Mouse (Mus musculus) limb, embryonic 10.5 days (tissue): ENCODE measurements around the gene C1qa. TPM values are rescaled to one million over a fixed set of nuclear protein-coding genes. Genes with fewer than 3 reads are reported as not detected.

Experiments used
- DNase-seq: peaks from one replicate; pipeline ENCODE4 v3.0.0-alpha.2; 2017; ENCODE audit warnings: low spot score
- H3K27ac ChIP-seq: fragments of 300-500 bp; sonication (generic); 2 replicates; pipeline ENCODE4 v1.5.1; 2016; ENCODE audit warnings: mild to moderate bottlenecking
- H3K27me3 ChIP-seq: fragments of 300-500 bp; sonication (generic); 2 replicates; pipeline ENCODE4 v1.6.1; 2016; ENCODE audit warnings: low read depth, mild to moderate bottlenecking; ENCODE audit not compliant: poor library complexity, severe bottlenecking
- H3K36me3 ChIP-seq: fragments of 300-500 bp; sonication (generic); 2 replicates; pipeline ENCODE4 v1.6.1; 2016; ENCODE audit warnings: mild to moderate bottlenecking, moderate library complexity
- H3K4me1 ChIP-seq: fragments of 300-500 bp; sonication (generic); 2 replicates; pipeline ENCODE4 v1.6.1; 2016
- H3K4me3 ChIP-seq: fragments of 300-500 bp; sonication (generic); 2 replicates; pipeline ENCODE4 v1.5.1; 2016; ENCODE audit warnings: mild to moderate bottlenecking, moderate library complexity
- H3K9me3 ChIP-seq: fragments of 300-500 bp; sonication (generic); replicated peaks from 2 replicates; pipeline ENCODE4 v1.6.1; 2016; ENCODE audit warnings: mild to moderate bottlenecking
- WGBS: fragments of 180-500 bp; shearing (Covaris S2); methylation state at CpG from one replicate; pipeline ENCODE4 v1.1.7; 2016; 5-methylcytosine and 5-hydroxymethylcytosine counted together
- polyA plus RNA-seq: library from polyadenylated mRNA; unstranded; fragments of >200 nt; fragmentation: Nextera tagmentation; extraction: Ambion mirVana; gene quantifications from 2 replicates; pipeline ENCODE4 v1.2.1, GENCODE M21; 2016

Gene C1qa
- polyA plus RNA-seq: 2.4 and 3.8 TPM in 2 replicates

DNA sequence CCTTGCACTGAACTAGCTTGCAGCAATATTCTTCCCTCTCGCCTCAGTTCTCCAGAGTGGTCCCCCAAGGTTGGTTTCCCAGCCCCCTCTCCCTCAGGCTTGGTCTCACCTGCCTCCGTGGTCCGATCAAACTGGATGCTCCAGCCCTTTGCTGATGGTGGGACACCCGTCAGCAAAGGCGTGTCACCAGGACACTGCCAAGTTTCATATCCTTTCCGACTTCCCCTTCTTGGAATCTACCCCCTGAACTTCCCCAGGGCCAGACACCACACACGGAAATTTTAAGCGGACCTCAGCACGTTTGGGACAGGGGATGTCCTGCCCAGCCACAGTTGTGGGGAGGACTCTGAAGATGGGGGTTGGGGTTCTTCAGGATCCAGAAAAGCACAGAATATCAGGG, at the start of gene C1qa:
C1qa (minus strand) TSS at position 167 of the 400 bp plus-strand sequence.
- no peaks in the 10 kb centered on the region for H3K9me3 ChIP-seq
- peaks cover 8% of the 10 kb centered on the region for H3K4me1 ChIP-seq
- no peak for DNase-seq
- no peak within 1 kb of the TSS for H3K4me3 ChIP-seq
- H3K27me3 ChIP-seq: peaks cover 72% of the 10 kb centered on the region
- no peak within 1 kb of the TSS for H3K27ac ChIP-seq
- no peaks in the 10 kb centered on the region for H3K36me3 ChIP-seq
- WGBS: 79% methylated on average over 9 of the region's 9 CpGs

DNA sequence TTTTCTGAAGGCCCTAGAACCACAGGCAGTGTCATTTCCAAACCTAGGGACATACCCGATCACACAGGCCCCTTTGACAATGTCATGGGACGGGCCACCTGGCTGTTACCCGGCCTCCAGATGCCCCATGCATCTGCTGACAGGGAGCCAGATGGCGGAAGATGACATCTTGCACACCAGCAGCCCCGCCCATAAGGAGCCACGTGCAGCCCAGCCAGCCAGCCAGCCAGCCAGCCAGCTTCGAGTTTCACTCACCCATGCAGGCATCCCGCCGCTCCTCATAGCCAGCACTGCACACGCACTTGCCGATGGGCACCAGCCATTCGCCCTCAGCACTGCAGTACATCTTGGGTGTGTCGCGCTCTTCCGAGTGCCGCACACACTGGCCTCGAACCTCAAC, 46.8 kb upstream of the C1qa start:
- peak; percentile 57 for DNase-seq
- Histone ChIP-seq H3K4me1 (peaks cover 49% of the 10 kb centered on the region), H3K9me3 (no peaks in the 10 kb centered on the region), H3K4me3 (no peak overlapping the region), H3K27me3 (peaks cover 85% of the 10 kb centered on the region), H3K36me3 (no peaks in the 10 kb centered on the region), H3K27ac (no peak overlapping the region)
- WGBS: 64% methylated on average over 17 of the region's 17 CpGs

DNA sequence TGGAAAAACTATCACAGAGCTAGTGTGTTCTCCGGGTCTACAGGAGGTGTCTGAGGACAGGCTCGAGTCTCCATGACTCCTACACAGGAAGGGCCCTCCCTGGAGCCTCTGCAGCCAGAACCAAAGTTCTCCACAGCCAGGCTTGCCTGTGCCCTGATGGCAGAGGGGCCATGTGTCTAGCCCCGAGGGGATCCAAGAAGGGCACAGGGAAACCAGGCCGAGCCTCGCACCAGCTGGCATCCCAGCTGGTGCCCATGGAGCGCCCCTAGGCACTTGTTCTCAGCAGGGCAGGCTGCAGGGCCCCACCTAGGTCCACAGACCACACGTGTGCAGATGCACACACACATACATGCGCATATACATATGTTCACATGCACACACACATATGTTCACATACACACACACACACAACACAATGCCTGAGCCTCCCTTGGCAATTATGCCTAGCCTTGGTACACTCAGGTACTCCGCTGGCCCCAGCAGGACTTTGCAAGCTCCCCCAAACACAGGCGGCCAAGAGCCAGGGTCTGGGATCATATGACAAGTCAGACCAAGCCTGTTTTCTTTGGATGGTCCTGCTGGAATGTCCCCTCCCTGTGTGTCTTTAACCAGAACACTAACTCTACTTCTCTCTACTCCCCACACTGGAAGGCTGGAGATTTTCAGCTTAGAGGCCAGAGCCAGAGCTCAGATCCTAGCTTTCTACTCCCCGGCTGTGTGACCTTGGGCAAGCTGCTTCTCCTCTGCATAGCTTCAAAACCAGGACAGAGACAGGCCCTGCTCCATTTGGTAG, 46.2 kb upstream of the C1qa start:
- Histone ChIP-seq H3K27ac (peak overlapping the region; percentile 11; the same call in 1 of the 2 replicates), H3K27me3 (peaks cover 80% of the 10 kb centered on the region), H3K9me3 (no peaks in the 10 kb centered on the region), H3K4me3 (no peak overlapping the region), H3K4me1 (peaks cover 43% of the 10 kb centered on the region), H3K36me3 (no peaks in the 10 kb centered on the region)
- DNase-seq: no peak
- WGBS: 81% methylated on average over 11 of the region's 11 CpGs

DNA sequence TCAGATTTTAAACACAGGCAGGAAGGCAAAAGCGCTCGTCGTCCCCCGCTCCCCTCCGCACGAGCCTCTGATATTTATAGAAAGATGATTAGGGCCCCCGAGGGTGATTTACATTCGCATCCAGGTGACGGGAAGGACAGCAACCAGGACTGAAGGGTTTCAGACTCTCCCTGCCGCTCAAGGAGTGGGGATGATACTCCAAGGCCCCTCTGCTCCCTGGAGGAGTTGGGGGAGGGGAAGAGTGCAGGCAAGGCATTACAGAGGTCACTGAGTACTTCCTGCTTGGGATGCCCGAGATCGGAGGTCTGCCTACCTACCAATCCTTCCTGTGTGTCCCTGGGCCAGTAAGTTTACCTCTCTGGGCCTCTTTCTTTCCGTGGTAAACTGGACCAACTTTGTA, 44.6 kb upstream of the C1qa start:
- no peaks in the 10 kb centered on the region for H3K9me3 ChIP-seq
- no peak overlapping the region for H3K27ac ChIP-seq
- H3K4me3 ChIP-seq: no peak overlapping the region
- H3K36me3 ChIP-seq: no peaks in the 10 kb centered on the region
- peaks cover 30% of the 10 kb centered on the region for H3K4me1 ChIP-seq
- H3K27me3 ChIP-seq: peaks cover 78% of the 10 kb centered on the region
- no peak for DNase-seq
- 19% methylated on average over 13 of the region's 13 CpGs for WGBS

DNA sequence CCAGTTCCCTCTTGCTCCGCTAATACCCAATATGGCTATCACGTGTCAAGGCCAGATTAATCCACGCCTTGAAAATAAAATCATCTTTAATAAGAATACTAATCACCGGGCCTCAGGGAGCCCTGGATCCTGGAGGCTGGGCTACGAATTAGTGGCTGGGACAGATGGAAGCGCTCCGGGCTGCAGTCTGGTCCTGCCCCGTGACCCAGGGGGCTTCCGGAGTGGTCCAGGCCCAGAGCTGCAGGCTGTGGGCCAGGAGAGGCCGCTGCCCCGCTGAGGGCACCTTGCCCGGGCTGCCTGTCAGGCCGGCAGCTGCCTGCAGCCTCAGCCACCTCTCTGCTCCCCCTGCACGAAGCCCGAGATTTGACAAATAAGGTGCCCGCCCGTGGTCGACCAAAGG, 44.2 kb upstream of the C1qa start:
- Histone ChIP-seq H3K27ac (no peak overlapping the region), H3K36me3 (no peaks in the 10 kb centered on the region), H3K27me3 (peaks cover 79% of the 10 kb centered on the region), H3K4me3 (no peak overlapping the region), H3K9me3 (no peaks in the 10 kb centered on the region), H3K4me1 (peaks cover 30% of the 10 kb centered on the region)
- 26% methylated on average over 18 of the region's 18 CpGs for WGBS
- no peak for DNase-seq

DNA sequence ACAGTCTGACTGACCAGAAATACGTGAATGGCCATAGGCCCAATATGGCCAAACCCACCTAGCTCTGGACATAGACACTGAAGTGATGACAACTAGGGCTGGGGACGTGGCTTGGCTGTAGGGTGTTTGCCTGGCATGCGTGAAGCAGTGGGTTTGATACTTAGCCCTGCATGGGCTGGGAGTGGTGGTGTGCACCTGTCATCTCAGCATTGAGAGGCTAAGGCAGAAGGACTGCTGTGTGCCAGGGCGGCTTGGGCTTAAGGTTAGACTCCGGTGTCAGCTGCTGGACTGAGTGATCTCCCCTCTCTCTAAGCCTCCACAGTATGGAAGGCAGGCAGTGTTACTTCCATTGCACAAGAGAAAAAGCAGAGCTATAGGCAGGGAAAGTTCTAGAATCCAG, 39.3 kb upstream of the C1qa start:
- Histone ChIP-seq H3K27me3 (peaks cover 54% of the 10 kb centered on the region), H3K4me1 (peaks cover 19% of the 10 kb centered on the region), H3K36me3 (no peaks in the 10 kb centered on the region), H3K4me3 (no peak overlapping the region), H3K27ac (no peak overlapping the region), H3K9me3 (no peaks in the 10 kb centered on the region)
- 83% methylated on average over 5 of the region's 5 CpGs for WGBS
- no peak for DNase-seq

DNA sequence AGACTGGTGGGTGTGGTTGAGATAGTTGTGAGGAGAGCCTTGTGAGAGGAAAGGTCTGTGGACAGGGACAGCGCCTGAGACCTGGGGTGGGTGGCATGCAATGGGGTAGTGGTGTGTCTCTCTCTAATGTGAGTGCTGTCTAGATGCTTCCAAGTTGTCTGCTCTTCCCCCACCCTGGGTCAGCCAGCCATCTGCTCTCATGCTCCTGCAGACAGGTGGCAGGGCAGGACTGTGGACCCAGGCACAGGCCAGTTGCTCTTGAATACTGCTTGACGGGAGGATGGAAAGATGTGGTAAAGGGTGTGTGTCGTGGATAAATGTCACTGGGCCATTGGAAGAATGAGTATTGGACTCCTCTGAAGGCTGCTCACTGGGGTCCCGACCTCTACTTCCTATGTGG, 38.7 kb upstream of the C1qa start:
- 76% methylated on average over 4 of the region's 4 CpGs for WGBS
- peaks cover 51% of the 10 kb centered on the region for H3K27me3 ChIP-seq
- H3K4me3 ChIP-seq: no peak overlapping the region
- no peak overlapping the region for H3K27ac ChIP-seq
- no peaks in the 10 kb centered on the region for H3K9me3 ChIP-seq
- no peaks in the 10 kb centered on the region for H3K36me3 ChIP-seq
- no peak for DNase-seq
- H3K4me1 ChIP-seq: peaks cover 13% of the 10 kb centered on the region

DNA sequence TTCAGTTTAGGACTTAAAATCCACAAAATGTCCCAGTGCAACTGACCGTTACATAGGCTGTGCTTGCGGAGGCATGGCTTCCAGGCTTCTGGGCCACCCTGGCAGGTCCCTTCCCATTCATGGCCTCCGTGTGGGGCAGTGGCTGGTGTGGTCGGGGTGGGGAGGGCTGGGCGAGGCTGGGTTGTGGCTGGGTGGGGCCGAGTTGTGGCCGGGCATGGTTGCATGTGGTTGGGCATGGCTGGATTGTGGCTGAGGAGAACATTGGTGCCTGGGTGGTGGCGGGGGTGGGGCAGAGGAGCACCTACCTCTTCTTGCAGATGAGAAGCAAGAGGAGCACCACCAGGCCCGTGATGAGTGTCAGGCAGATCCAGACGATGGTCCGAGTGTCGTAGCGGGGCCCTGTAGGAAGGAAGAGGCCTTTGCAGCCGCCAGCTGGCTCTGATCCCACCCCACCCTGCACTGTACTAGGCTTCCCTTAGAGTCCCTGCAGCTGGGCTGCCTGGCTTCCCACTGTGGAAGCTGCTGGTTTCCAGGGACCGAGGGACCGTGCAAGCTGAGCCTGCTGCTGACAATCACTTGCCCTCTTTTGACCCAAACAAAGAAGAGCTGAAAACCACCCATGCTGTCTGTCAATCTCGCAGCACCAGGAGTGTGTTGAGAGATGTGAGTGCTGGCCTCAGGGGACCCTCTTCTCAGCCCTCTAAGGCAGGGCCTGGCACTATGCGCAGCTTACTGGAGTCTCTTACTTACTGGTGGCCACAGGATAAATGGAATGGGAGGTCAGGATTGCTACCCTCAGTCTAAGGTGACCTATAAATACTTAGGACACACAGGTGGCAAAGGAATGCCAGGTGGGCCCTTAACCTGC, 36.4 kb upstream of the C1qa start:
- no peaks in the 10 kb centered on the region for H3K9me3 ChIP-seq
- no peak overlapping the region for H3K4me3 ChIP-seq
- peaks cover 18% of the 10 kb centered on the region for H3K4me1 ChIP-seq
- WGBS: 67% methylated on average over 18 of the region's 18 CpGs
- DNase-seq: no peak
- H3K27me3 ChIP-seq: peaks cover 50% of the 10 kb centered on the region
- no peak overlapping the region for H3K27ac ChIP-seq
- no peaks in the 10 kb centered on the region for H3K36me3 ChIP-seq

DNA sequence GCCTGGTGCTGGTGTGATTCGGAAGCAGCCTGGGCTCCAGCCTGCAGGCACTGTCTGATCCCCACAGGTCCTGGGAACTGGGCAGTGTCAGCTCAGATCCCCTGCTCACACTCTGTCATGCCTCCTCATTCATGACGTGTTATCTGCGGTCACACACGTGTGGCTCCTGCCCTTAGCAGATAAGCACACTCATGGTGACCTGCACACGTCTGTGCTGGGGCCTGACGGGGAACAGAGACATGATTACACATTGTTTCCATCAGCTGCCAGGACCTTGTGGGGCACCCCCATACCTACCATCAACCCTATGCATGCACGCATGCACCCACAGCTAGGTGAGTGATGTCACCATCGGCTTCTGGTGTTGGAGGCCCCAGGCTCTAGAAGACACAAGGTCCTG, 31.9 kb upstream of the C1qa start:
- peaks cover 55% of the 10 kb centered on the region for H3K27me3 ChIP-seq
- WGBS: 87% methylated on average over 8 of the region's 8 CpGs
- no peak overlapping the region for H3K4me3 ChIP-seq
- H3K4me1 ChIP-seq: peaks cover 14% of the 10 kb centered on the region; the same call in 1 of the 2 replicates
- no peak overlapping the region for H3K27ac ChIP-seq
- no peaks in the 10 kb centered on the region for H3K36me3 ChIP-seq
- no peak for DNase-seq
- no peaks in the 10 kb centered on the region for H3K9me3 ChIP-seq

DNA sequence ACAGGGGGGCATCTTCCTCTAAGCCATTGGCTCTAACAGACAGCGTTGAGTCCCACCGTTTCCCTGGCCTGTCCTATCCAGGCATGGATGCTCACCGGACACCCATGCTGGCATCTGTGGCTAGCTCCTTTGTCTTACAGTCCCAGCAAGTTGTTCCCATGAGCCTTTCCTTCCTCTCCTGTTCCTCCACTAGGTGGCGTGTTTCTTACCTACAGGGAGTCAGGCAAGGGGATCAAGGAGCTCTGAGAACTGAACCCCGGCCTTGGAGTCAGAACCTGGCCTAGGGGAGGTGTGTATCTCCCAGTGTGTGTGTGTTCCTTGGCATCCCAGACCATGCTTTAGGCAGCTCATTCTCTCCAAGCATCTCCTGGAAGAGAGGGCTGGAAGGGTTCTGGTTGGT, 30.3 kb upstream of the C1qa start:
- Histone ChIP-seq H3K27ac (no peak overlapping the region), H3K4me3 (no peak overlapping the region), H3K4me1 (peaks cover 6% of the 10 kb centered on the region; the same call in 1 of the 2 replicates), H3K36me3 (no peaks in the 10 kb centered on the region), H3K9me3 (no peaks in the 10 kb centered on the region), H3K27me3 (peaks cover 57% of the 10 kb centered on the region)
- 12% methylated on average over 5 of the region's 5 CpGs for WGBS
- DNase-seq: peak; percentile 51

DNA sequence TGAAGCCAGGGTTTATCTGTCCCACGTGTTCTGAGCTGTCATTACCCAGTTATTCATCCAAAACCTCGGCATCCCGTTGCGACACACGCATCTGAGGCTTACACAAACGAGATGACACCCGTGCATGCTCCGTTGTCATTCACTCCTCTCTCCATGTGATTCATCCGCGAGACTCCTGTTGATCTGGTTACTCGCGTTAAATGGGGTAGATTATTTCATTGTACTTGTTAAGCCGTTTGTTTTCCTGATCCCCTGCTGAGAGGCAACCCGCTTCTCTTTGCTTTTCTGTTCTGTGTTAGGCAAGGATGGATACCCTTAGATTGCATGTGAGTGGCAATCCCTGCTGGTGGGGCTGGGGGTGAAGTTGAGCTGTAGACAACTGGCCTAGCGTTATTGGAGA, 27.2 kb upstream of the C1qa start:
- Histone ChIP-seq H3K36me3 (no peaks in the 10 kb centered on the region), H3K9me3 (no peaks in the 10 kb centered on the region), H3K27ac (no peak overlapping the region), H3K27me3 (peaks cover 43% of the 10 kb centered on the region), H3K4me1 (no peaks in the 10 kb centered on the region), H3K4me3 (no peak overlapping the region)
- WGBS: 23% methylated on average over 15 of the region's 15 CpGs
- DNase-seq: no peak

DNA sequence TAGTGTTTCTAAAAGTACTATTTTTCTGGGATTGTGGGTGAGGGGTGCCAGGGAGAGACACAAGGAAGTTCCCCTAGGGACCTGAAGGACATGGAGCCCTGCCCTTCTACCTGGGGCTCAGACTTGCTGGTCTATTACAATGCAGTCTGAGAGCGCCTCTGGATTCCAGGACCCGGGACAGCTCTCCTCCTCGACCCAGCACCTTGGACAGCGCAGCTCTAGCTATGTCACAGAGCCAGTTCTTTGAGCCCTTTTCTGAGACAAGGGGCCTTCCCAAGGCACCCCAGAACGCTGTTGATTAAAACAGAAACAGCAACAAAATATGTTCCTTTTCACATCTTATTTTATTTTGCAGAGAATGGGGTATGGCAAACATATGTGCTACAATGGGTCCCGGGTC, 25.9 kb upstream of the C1qa start:
- H3K27me3 ChIP-seq: peaks cover 31% of the 10 kb centered on the region
- no peak overlapping the region for H3K4me3 ChIP-seq
- 7% methylated on average over 6 of the region's 6 CpGs for WGBS
- H3K27ac ChIP-seq: no peak overlapping the region
- H3K36me3 ChIP-seq: no peaks in the 10 kb centered on the region
- no peaks in the 10 kb centered on the region for H3K4me1 ChIP-seq
- DNase-seq: peak; percentile 91
- H3K9me3 ChIP-seq: no peaks in the 10 kb centered on the region

DNA sequence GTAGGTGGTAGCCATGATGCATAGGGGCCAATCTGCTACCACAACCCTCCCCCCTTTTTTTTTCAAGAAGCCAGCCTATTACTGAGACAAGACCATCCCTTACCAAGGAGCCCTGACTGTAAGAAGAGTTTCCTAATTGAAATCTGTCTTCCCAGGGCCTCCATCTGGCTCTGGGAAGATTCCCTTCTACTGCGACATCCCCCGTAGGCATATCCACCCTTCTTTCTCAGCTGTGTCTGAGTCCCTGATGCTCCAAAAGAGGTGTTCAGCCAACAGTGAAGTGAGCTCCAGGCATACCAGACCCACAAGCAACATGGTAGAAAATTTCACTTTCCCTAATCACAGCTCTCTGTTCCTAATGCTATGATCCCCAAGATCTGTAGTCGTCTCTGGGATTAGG, 20.9 kb upstream of the C1qa start:
- no peak overlapping the region for H3K27ac ChIP-seq
- DNase-seq: no peak
- peaks cover 16% of the 10 kb centered on the region; the same call in 1 of the 2 replicates for H3K27me3 ChIP-seq
- no peaks in the 10 kb centered on the region for H3K36me3 ChIP-seq
- no peaks in the 10 kb centered on the region for H3K4me1 ChIP-seq
- 81% methylated on average over 3 of the region's 3 CpGs for WGBS
- no peaks in the 10 kb centered on the region for H3K9me3 ChIP-seq
- H3K4me3 ChIP-seq: no peak overlapping the region
